Mouse (Mus musculus): ENCODE data around the gene Prokr1. TPM values are rescaled to one million over a fixed set of nuclear protein-coding genes. Genes with fewer than 3 reads are reported as not detected.

Prokr1 gene
- polyA plus RNA-seq, 1 experiment = 0.36 TPM

- Histone ChIP-seq H3K79me3 (ENCODE audit: low read depth) (no peaks in the 10 kb centered on the region), H3ac (ENCODE audit: control insufficient read depth, insufficient read length, low read depth) (no peak overlapping the region), H3K4me3 (ENCODE audit: insufficient read depth, poor library complexity, severe bottlenecking) (no peak overlapping the region), H3K79me2 (ENCODE audit: control insufficient read depth, insufficient read depth) (no peaks in the 10 kb centered on the region), H3K27me3 (ENCODE audit: control insufficient read depth, insufficient read depth, insufficient read length) (peaks cover 7% of the 10 kb centered on the region), H3K36me3 (ENCODE audit: control insufficient read depth, insufficient read depth) (no peaks in the 10 kb centered on the region)
- TF ChIP-seq MYOD1 (IDR thresholded peaks at IDR 0.05; ENCODE audit: control insufficient read depth, insufficient read length, low read depth) = no peak
- no peak for TF ChIP-seq MYOG (IDR thresholded peaks at IDR 0.05; ENCODE audit: control insufficient read depth, extremely low read depth, insufficient read length)
Measured at GRCm38 (mm10) chr6:87531456-87532015, 59.0 kb downstream of the Prokr1 start.

DNA sequence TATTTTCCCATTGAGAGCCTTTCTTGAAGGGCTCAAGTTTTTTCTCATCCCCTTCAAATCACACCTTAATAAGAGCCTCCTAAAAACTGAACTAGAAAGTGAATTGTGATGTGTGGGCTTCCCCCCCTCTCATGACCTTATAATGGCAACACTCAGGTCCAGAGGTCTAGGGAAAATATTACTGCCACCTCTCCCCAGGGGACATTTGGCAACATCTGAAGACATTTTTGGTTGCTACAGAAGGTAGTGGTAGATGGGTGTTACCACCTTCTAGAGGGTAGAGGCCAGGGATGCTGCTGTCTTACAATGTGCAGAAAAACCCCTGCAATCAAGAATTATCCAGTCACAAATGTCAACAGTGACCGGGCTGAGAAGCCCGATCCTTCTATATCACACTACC is 60.2 kb downstream of the Prokr1 start:
- Histone ChIP-seq H3K27me3 (ENCODE audit: control insufficient read depth, insufficient read depth, insufficient read length) (peaks cover 7% of the 10 kb centered on the region), H3K36me3 (ENCODE audit: control insufficient read depth, insufficient read depth) (no peaks in the 10 kb centered on the region), H3K79me3 (ENCODE audit: low read depth) (no peaks in the 10 kb centered on the region), H3K4me3 (ENCODE audit: insufficient read depth, poor library complexity, severe bottlenecking) (no peak overlapping the region), H3K79me2 (ENCODE audit: control insufficient read depth, insufficient read depth) (no peaks in the 10 kb centered on the region), H3ac (ENCODE audit: control insufficient read depth, insufficient read length, low read depth) (no peak overlapping the region)
- TF ChIP-seq CEBPB (IDR thresholded peaks at IDR 0.05; ENCODE audit: low read depth) = no peak
- TF ChIP-seq CTCF (IDR thresholded peaks at IDR 0.05; ENCODE audit: control insufficient read depth, insufficient read depth, insufficient read length) = no peak
- TF ChIP-seq USF1 (IDR thresholded peaks at IDR 0.05; ENCODE audit: low read depth) = no peak
- TF ChIP-seq MYOG (IDR thresholded peaks at IDR 0.05; ENCODE audit: control insufficient read depth, extremely low read depth, insufficient read length) = no peak
- TF ChIP-seq MYOD1 (IDR thresholded peaks at IDR 0.05; ENCODE audit: control insufficient read depth, insufficient read length, low read depth) = no peak
- TF ChIP-seq MAX (IDR thresholded peaks at IDR 0.05) = no peak
- no peak for TF ChIP-seq FOSL1 (IDR thresholded peaks at IDR 0.05; ENCODE audit: insufficient read depth, low read length, poor library complexity, severe bottlenecking)

Other genes starting within 250 kb of the Prokr1 start
- not detected for gene Gkn1, start 239.8 kb downstream of the Prokr1 start, polyA plus RNA-seq (2012; fragmentation: generic; extraction: Trizol)
- not detected for gene Gkn2, start 217.4 kb downstream of the Prokr1 start, polyA plus RNA-seq (2012; fragmentation: generic; extraction: Trizol)
- not detected for gene Gkn3, start 201.8 kb downstream of the Prokr1 start, polyA plus RNA-seq (2012; fragmentation: generic; extraction: Trizol)
- gene Bmp10, start 161.7 kb downstream of the Prokr1 start, polyA plus RNA-seq (2012; fragmentation: generic; extraction: Trizol) = not detected
- gene Arhgap25, start 57.5 kb downstream of the Prokr1 start, polyA plus RNA-seq (2012; fragmentation: generic; extraction: Trizol) = not detected
- 5.8 TPM for gene Aplf, start 81.5 kb upstream of the Prokr1 start, polyA plus RNA-seq (2012; fragmentation: generic; extraction: Trizol)
- gene Efcc1, start 140.1 kb upstream of the Prokr1 start, polyA plus RNA-seq (2012; fragmentation: generic; extraction: Trizol) = 0.05 TPM
- gene Gp9, start 187.3 kb upstream of the Prokr1 start, polyA plus RNA-seq (2012; fragmentation: generic; extraction: Trizol) = not detected
- 8.3 TPM for gene Rab43, start 221.4 kb upstream of the Prokr1 start, polyA plus RNA-seq (2012; fragmentation: generic; extraction: Trizol)
- 2.3 TPM for gene Gm45140, start 245.1 kb upstream of the Prokr1 start, polyA plus RNA-seq (2012; fragmentation: generic; extraction: Trizol)
- 44.4 TPM for gene Isy1, start 248.1 kb upstream of the Prokr1 start, polyA plus RNA-seq (2012; fragmentation: generic; extraction: Trizol)

All from C2C12 (cell line).